Mouse (Mus musculus): ENCODE measurements around the gene Eml1.
A peak's percentile ranks its signal among the peaks of the same experiment; 100 is the strongest.

DNA sequence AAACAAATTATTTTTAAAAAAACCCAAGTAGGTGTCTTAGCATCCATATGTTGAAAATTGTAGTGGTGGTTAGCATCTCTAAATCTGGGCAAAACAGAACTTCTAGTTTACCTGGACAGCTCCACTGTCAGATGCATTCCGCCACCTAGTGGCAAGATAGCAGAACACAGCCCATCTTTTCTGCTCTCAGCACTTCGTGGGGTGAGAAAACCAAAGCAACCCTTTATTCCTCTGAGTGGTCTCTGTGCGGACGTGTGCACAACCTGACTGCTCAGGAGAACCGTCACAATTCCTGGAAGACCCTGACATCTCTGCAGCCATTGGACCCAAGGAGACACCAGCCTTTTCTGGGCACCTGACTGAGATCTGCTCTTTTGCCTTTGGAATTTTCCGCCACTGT, 170.3 kb downstream of the Eml1 start:
- TF ChIP-seq CTCF (conservative IDR thresholded peaks at IDR 0.05; ENCODE audit: low read length): peak; percentile 80
- TF ChIP-seq NANOG (IDR thresholded peaks at IDR 0.05; ENCODE audit: borderline replicate concordance, low read length): no peak
